Mouse (Mus musculus): Measurements from ENCODE around the gene Acox3. TPM values are rescaled to one million over a fixed set of nuclear protein-coding genes. Genes with fewer than 3 reads are reported as not detected.

Gene Acox3
- 4.1 and 4.4 TPM in 2 replicates for polyA plus RNA-seq (2016; fragmentation: Nextera tagmentation; extraction: Ambion mirVana)

DNA sequence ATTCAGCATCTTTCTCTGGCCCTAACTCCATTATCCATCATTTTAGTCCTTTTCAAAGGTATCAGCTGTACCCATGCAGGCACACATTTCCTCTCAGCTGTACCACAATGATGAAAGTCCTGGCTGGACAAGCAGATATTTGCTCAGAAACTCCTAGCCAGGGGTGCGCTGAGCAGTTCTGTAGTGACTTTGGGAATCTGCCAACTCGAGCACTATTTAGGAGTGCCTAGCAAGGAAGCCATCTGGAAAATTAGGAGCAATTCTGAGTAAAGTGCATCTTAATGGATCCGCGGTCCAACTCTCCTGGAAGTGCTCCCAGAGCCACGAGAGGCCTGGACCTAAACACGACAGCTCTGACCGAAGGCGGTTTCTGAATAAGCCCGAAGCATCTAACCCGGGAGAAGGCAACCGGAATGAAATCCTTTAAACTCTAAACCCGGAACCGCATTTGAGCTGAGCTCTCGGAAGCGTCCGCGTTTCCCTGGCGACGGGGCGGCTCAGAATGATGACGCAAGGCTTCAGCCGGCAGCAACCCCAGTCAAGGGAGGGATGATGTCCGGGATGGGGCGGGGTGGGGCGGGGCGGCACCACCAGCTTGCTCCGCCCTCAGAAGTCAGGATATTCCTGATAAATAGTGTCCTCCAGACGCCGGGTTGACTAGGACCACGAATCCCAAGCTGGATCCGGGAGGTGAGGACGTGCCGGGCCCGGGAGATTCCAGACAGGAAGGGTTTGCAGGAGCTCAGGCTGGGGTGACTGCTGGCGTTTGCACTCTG is at the start of gene Acox3:
Gene Acox3 (plus strand): TSS at position 596 of the 776 bp plus-strand sequence.
- Histone ChIP-seq H3K9me3 (replicated peaks) (no peaks in the 10 kb centered on the region), H3K9ac (peak within 1 kb of the TSS; percentile 71), H3K4me3 (peak within 1 kb of the TSS; percentile 69), H3K27ac (peak within 1 kb of the TSS; percentile 73), H3K4me2 (peak within 1 kb of the TSS; percentile 81), H3K27me3 (replicated peaks) (peaks cover 19% of the 10 kb centered on the region; the same call in 1 of the 2 replicates), H3K36me3 (no peaks in the 10 kb centered on the region), H3K4me1 (peaks cover 15% of the 10 kb centered on the region)
- WGBS (ENCODE audit: insufficient replicate concordance) = under 1% methylated on average over 35 of the region's 35 CpGs
- ATAC-seq = peak; percentile 88

DNA sequence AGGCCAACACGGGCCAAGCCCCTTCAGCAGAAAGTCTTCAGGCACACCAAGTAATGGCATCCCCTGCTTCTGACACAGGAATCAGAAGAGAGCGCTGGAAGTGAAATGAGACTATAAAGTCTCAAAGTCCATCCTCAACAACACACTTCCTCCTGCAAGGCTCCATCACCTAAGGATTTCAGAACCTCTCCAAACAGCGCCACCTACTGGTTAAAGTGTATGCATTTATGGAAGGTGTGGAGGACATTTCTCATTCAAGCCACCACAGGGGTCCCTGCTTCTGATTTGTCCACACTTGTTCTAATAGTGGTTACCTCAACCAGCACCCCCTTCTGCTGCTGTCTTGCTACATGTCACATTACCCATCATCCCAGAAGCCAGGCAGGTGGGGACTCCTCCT is 46.6 kb upstream of the Acox3 start:
- Histone ChIP-seq H3K36me3 (no peaks in the 10 kb centered on the region), H3K4me1 (no peaks in the 10 kb centered on the region), H3K27me3 (replicated peaks) (no peaks in the 10 kb centered on the region), H3K4me3 (no peak overlapping the region), H3K9me3 (replicated peaks) (no peaks in the 10 kb centered on the region), H3K27ac (no peak overlapping the region), H3K4me2 (no peak overlapping the region), H3K9ac (no peak overlapping the region)
- 50% methylated on average over 3 of the region's 3 CpGs for WGBS (ENCODE audit: insufficient replicate concordance)
- no peak for ATAC-seq

DNA sequence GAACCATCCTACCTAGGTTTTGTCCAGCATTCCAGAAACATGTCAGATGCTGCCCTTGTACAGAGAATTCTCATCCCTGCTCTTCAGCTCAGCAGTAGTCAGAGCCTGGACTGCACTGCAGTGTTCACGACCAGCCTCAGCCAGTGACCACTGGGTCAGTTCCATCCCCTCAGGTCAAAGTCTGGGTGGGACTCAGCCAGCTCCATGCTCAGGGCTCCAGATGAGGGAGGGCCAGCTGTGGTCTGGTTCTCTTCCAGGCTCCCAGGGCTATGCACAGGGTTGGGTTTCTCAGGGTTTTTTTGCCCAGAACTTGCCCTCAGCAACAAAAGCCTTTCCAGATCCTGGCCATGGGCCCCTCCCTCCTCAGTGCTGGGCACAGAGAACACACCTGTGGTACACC is 45.4 kb upstream of the Acox3 start:
- no peaks in the 10 kb centered on the region for H3K27me3 ChIP-seq (replicated peaks)
- H3K27ac ChIP-seq = no peak overlapping the region
- no peaks in the 10 kb centered on the region for H3K4me1 ChIP-seq
- H3K9me3 ChIP-seq (replicated peaks) = no peaks in the 10 kb centered on the region
- H3K4me3 ChIP-seq = no peak overlapping the region
- no peaks in the 10 kb centered on the region for H3K36me3 ChIP-seq
- H3K9ac ChIP-seq = no peak overlapping the region
- no peak for ATAC-seq
- no peak overlapping the region for H3K4me2 ChIP-seq
- 35% methylated on average over 1 of the region's 1 CpGs for WGBS (ENCODE audit: insufficient replicate concordance)

DNA sequence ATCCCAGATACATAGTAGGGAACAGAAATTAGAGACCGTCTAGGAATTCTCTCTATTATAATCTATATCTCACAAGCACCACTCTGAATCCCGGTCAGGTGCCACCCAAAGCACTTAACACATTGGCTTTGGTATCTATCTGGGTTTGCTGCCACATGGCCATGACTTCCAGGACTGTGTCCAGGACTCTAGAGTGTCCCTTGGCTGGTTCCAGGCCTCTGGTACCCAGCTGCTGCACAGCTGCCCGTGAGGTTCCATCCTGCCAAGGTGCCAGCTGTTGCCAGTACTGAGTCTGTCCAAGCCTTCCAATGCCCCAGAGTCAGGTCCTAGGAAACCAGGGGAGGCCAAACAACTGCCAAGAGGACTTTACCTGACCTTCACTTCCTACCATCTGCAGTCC is 44.8 kb upstream of the Acox3 start:
- Histone ChIP-seq H3K36me3 (no peaks in the 10 kb centered on the region), H3K4me1 (no peaks in the 10 kb centered on the region), H3K4me2 (no peak overlapping the region), H3K9me3 (replicated peaks) (no peaks in the 10 kb centered on the region), H3K4me3 (no peak overlapping the region), H3K9ac (no peak overlapping the region), H3K27ac (no peak overlapping the region), H3K27me3 (replicated peaks) (no peaks in the 10 kb centered on the region)
- no peak for ATAC-seq
- 61% methylated on average over 3 of the region's 3 CpGs for WGBS (ENCODE audit: insufficient replicate concordance)

DNA sequence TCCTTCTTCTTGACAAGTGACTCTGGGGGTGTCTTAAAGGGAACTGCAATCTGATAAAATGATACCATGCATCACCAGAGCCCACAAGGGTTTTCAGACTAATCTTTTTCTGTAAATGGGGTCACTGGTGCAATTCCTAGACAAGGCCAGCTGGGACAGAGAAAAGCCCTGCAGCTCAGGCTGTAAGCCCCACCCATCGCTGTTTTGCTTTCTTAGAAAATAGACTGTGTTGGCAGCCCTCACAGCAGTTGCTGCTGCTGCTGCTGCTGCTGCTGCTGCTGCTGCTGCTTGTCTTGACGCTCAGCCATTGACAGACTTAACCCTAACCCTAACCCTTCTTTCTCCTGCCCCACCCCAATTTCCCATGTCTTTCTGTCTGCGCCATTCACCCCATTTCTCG is 43.3 kb upstream of the Acox3 start:
- Histone ChIP-seq H3K9ac (no peak overlapping the region), H3K27me3 (replicated peaks) (no peaks in the 10 kb centered on the region), H3K9me3 (replicated peaks) (no peaks in the 10 kb centered on the region), H3K4me2 (no peak overlapping the region), H3K4me1 (no peaks in the 10 kb centered on the region), H3K27ac (no peak overlapping the region), H3K4me3 (no peak overlapping the region), H3K36me3 (no peaks in the 10 kb centered on the region)
- ATAC-seq = no peak
- 46% methylated on average over 4 of the region's 4 CpGs for WGBS (ENCODE audit: insufficient replicate concordance)

DNA sequence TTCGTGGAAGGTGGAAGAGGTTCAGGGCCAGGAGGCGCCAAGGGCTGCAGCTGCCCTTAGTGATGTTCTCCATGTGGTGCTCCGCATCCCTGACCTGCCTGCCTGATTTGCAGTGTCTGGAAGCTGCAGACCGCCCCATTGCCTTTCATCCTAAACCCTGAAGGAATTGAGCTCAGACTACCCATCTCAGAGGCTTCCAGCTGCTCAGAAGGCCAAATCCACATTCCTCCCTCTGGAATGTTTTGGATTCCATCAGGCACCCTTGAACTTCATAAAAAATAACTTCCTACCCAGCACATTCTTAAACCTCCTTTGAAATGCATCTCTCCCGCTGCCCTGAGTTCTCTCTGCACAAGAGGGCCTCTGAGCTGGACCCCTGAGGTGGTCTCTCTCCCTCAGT is 42.3 kb upstream of the Acox3 start:
- no peak for ATAC-seq
- no peak overlapping the region for H3K27ac ChIP-seq

DNA sequence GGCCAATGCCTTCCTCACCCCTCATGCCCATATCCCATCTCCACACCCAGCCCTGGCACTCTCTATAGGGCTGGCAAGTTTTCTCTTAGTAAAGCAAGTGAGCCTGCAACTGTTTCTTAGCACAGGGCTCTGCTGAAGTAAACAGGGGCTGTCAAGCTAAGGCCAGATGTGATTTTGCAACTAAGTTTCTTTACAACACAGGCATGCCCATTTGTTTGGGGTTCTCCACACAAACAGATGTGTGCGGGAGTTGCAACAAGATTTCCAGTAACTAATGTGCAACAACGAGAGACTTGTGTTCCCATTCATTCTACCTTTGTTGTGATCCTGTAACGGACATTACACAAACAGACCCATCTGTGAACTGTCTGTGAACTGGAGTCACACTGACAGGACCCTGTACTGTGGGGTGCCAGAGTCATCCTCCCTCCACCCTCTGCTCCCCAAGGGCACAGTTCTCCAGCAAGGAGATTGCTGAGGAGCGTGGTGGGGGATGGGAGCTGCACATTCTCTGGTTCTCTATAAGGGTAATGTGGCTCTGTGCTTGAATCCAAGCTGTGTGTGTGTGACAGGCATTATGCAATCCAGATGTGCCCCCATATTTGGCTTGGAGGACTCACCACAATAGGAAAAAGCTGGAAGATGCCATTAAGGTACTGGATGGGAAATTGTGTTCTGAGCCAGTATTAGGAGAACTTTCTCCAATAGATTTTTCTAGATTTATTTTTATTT is 41.6 kb upstream of the Acox3 start:
- Histone ChIP-seq H3K9ac (no peak overlapping the region), H3K4me1 (no peaks in the 10 kb centered on the region), H3K27me3 (replicated peaks) (no peaks in the 10 kb centered on the region), H3K9me3 (replicated peaks) (no peaks in the 10 kb centered on the region), H3K4me3 (no peak overlapping the region), H3K27ac (no peak overlapping the region), H3K36me3 (no peaks in the 10 kb centered on the region), H3K4me2 (no peak overlapping the region)
- no peak for ATAC-seq
- 50% methylated on average over 4 of the region's 4 CpGs for WGBS (ENCODE audit: insufficient replicate concordance)

More for the DNA sequence above, 42.3 kb upstream of the Acox3 start:
- Histone ChIP-seq H3K4me3 (no peak overlapping the region), H3K4me1 (no peaks in the 10 kb centered on the region), H3K27me3 (replicated peaks) (no peaks in the 10 kb centered on the region), H3K4me2 (no peak overlapping the region), H3K36me3 (no peaks in the 10 kb centered on the region), H3K9ac (no peak overlapping the region), H3K9me3 (replicated peaks) (no peaks in the 10 kb centered on the region)
- 46% methylated on average over 5 of the region's 5 CpGs for WGBS (ENCODE audit: insufficient replicate concordance)

DNA sequence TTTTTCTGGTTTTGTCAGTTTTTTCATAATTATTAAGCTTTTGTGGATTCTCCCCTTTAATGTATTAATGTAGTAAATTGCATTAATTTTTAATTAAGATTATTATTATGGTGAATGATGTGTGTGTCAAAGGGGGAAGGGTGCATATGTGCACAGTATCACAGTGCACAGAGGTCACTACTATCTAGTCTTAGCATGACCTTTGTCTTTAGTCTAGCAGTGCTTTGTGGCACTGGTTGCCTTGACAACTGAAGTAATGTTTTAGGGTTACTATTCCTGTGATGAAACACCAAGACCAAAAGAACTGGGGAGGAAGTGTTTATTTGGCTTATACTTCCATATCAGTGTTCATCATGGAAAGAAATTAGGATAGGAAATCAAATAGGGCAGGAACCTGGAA is 36.7 kb upstream of the Acox3 start:
- H3K27ac ChIP-seq = no peak overlapping the region
- H3K27me3 ChIP-seq (replicated peaks) = no peaks in the 10 kb centered on the region
- H3K9me3 ChIP-seq (replicated peaks) = no peaks in the 10 kb centered on the region
- no peaks in the 10 kb centered on the region for H3K36me3 ChIP-seq
- H3K4me1 ChIP-seq = 0 out of 2 replicates have a peak, but pooled peaks cover 2% of the 10 kb centered on the region
- no peak overlapping the region for H3K4me3 ChIP-seq
- ATAC-seq = no peak
- no peak overlapping the region for H3K4me2 ChIP-seq
- H3K9ac ChIP-seq = no peak overlapping the region

DNA sequence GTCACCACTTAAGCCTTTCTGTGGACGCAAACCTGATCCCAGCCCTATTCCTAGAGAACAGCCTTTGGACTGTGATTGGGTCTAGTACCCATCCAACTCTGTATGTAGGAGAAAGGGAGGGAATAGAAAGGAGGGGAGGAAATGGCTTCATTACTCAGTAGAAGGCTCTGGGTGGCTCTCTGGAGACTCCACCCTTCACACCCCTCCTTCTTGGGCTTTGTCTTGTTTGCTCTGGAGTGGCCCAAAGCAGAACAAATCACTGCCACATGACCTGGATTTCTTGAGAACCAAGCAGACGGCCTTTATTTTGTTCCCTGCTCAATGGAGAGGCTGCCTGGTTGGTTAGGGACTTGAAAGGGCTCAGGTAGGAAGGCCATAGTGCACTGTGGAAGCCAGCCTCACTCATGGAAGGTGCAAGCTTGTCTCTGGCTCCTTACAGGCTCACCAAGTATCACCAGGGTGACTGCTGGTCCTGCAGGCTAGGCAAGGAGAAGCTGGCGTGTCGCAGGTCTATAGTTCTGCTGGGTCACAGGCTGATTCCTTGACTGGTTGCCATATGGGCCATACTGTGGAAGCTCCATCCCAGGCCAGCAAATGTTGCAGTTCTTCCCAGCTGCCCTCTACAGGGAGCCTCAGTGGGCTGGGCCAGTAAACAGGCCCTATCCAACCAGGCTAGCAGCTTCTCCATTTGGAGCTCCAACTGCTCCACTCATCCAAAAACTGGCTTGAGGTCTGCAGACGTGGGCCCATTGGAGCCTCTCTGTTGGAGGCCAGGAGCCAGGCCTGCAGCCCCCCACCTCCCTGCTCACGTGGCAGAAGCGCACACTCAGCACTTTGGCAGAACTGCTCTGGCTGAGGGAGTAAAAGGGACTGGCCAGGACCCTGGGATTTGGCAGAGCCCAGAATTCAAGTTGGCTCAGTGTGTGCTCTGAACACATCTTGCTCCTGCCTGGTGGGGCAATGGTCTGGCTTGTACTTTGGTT is 30.7 kb upstream of the Acox3 start:
- Histone ChIP-seq H3K4me3 (no peak overlapping the region), H3K27me3 (replicated peaks) (no peaks in the 10 kb centered on the region), H3K27ac (no peak overlapping the region), H3K9ac (no peak overlapping the region), H3K36me3 (peaks cover 21% of the 10 kb centered on the region), H3K4me1 (no peaks in the 10 kb centered on the region), H3K4me2 (no peak overlapping the region), H3K9me3 (replicated peaks) (no peaks in the 10 kb centered on the region)
- WGBS (ENCODE audit: insufficient replicate concordance) = 37% methylated on average over 7 of the region's 7 CpGs
- ATAC-seq = no peak

DNA sequence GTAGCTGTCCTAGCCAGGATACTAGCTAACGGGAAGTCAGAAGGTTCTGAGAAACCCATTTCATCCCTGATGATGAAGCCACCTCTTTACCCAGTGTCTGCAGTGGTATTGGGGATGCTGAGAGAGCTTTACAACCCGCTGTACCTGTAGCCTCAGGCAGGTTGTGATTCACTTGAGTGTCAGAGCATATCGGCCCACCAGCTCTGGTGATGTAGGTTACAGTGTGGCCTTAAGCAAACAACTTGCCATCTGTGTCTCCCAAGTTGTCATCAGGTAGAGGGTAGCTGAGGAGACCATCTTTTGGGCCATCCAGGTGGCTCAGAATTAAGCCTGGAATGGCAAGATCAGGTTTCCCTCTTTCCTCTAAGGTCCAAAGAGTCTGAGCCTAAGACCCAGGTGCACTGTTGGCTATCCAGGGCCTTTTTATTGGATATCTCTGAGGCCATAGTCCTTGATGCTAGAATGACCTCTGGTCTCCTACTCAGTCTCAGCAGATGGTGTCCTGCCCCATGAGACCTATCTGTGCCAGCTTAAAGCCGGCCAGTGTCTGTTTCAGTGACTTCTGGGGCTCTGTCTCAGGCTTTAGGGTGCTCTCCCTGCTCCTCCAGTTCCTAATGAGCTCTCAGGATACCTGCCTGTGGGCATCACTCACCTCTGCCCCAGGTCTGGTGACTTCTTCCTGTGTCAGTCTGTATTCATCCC is 29.9 kb upstream of the Acox3 start:
- Histone ChIP-seq H3K9ac (no peak overlapping the region), H3K36me3 (peaks cover 30% of the 10 kb centered on the region), H3K4me1 (peaks cover under 1% of the 10 kb centered on the region; the same call in 1 of the 2 replicates), H3K27me3 (replicated peaks) (no peaks in the 10 kb centered on the region), H3K4me2 (no peak overlapping the region), H3K4me3 (no peak overlapping the region), H3K27ac (no peak overlapping the region), H3K9me3 (replicated peaks) (no peaks in the 10 kb centered on the region)
- WGBS (ENCODE audit: insufficient replicate concordance) = 74% methylated on average over 4 of the region's 4 CpGs
- no peak for ATAC-seq

DNA sequence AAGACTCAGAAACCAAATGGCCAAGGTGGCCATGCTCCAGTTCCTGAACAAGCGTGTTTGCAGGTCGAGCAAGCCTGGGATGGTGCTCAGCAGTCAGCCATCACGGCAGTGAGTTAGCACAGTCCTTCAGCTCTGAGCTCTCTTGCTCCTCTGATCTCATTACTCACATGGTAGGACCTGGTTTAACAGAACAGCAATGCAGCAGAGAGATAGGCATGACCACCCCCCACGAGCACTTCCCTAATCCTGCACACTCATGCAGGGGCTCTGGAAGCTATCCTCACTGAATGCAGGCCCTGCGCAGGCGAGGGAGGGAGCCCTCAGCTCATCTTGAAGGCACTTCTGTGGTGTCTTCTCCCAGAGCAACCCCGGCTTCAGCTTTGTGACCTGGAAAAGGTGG is 26.4 kb upstream of the Acox3 start:
- 59% methylated on average over 7 of the region's 7 CpGs for WGBS (ENCODE audit: insufficient replicate concordance)
- peaks cover 12% of the 10 kb centered on the region for H3K4me1 ChIP-seq
- H3K27me3 ChIP-seq (replicated peaks) = no peaks in the 10 kb centered on the region
- no peak overlapping the region for H3K4me2 ChIP-seq
- H3K9me3 ChIP-seq (replicated peaks) = no peaks in the 10 kb centered on the region
- H3K36me3 ChIP-seq = peaks cover 60% of the 10 kb centered on the region
- no peak overlapping the region for H3K27ac ChIP-seq
- ATAC-seq = no peak
- H3K9ac ChIP-seq = no peak overlapping the region
- H3K4me3 ChIP-seq = no peak overlapping the region
